Mouse (Mus musculus): ENCODE results near the gene Ephx1.

DNA sequence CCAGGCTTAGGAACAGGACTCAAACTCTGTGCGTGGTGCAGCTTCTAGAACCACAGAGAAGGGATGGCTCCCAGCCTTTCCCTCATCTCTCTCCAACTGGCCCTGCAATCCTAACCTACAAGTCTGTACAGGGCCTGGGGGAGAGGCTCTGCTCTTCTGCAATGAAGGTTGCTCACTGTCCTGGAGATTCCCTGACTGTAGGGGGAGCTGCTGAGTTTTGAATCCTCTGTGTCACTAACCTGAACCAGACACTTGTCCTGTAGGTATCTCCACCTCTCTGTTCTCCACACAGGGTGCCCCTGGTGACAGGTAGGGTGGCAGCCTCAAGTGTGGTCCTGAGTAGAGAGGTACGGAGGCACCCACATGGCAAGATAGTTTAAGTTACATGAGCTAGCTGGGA, 40.2 kb downstream of the Ephx1 start:
- no peak for TF ChIP-seq CTCF (IDR thresholded peaks at IDR 0.05; ENCODE audit: control insufficient read depth, insufficient read depth, insufficient replicate concordance, low read depth, low read length)
- TF ChIP-seq POLR2A (IDR thresholded peaks at IDR 0.05; ENCODE audit: control insufficient read depth, low read depth, low read length) = no peak
